8 mouse cellular contexts compared by ENCODE assay signal in the genomic region with DNA sequence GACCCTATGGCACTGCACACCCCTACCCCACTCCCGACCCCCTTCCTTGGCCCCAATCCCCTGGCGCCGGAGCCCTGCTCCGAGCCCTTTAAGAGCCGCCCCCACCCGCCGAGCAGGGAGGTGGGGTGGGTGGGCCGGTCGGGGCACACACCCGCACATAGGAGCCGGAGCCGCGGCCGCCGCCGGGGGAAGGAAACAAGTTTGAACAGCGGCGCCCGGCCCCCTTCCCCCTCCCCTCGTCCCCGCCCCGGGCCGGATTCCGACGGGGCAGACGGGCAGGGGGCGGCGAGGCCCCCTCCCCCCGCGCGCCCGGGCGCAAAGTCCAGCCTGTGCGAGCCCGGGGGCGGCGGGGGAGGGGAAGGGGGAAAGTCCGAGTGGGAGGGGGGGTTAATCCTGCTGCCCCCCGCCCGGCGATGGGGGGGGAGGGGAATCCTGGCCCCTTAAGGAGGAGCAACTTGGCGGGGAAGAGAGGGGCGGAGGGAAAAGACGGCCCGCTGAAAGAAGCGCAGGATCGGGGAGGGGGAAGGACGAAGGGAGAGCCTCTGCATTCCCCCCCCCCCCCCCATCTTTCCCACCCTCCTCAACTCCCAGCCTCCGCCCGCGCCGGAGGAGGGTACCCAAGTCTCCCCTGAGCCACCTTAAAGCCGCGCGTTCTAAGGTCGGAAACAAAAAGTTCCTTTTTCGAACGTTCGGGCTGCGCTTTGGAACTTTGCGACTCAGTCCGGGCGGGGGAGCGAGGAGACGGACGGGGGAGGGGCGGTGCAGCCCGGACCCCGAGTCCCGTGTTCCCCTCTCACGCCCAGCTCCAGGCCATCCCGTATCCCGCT. TPM values are rescaled to one million over a fixed set of nuclear protein-coding genes. Genes with fewer than 3 reads are reported as not detected.
DNase-seq lines count a peak whose midpoint lies in the region; ATAC-seq lines count a peak whose summit lies in the region.

No protein-coding gene starts in this region.

- peak overlapping the region; percentile 98 for H3K27ac ChIP-seq in intestine, embryonic 16.5 days (ENCODE audit: low read length)
- H3K27ac ChIP-seq in limb, embryonic 15.5 days: peak overlapping the region; percentile 99
- peak overlapping the region; percentile 82 for H3K27ac ChIP-seq in midbrain, embryonic 15.5 days
- peak overlapping the region; percentile 99 for H3K27ac ChIP-seq in stomach, embryonic 14.5 days (ENCODE audit: low read length)

- peak; percentile 57 to 71 for DNase-seq in left cerebral cortex, adult 18-20 months (ENCODE audit: low spot score in 2 of 2)
- no peak for DNase-seq in left cerebral cortex, adult 11 months (ENCODE audit: low spot score)
- DNase-seq in embryo, embryonic 10 days (ENCODE audit: low spot score): peak; percentile 84

- no peaks in the 10 kb centered on the region for H3K9me3 ChIP-seq in intestine, embryonic 16.5 days (ENCODE audit: control insufficient read depth, low read length)
- H3K9me3 ChIP-seq in limb, embryonic 15.5 days: no peaks in the 10 kb centered on the region
- no peaks in the 10 kb centered on the region for H3K9me3 ChIP-seq in midbrain, embryonic 15.5 days
- H3K9me3 ChIP-seq in stomach, embryonic 14.5 days (ENCODE audit: control insufficient read depth, low read depth, low read length): no peaks in the 10 kb centered on the region

- H3K4me3 ChIP-seq in intestine, embryonic 16.5 days (ENCODE audit: low read length): peak overlapping the region; percentile 91
- peak overlapping the region; percentile 95 for H3K4me3 ChIP-seq in limb, embryonic 15.5 days
- peak overlapping the region; percentile 71 for H3K4me3 ChIP-seq in midbrain, embryonic 15.5 days
- peak overlapping the region; percentile 98 for H3K4me3 ChIP-seq in stomach, embryonic 14.5 days (ENCODE audit: low read depth, low read length)

- peak; percentile 19 for ATAC-seq in granulocyte monocyte progenitor cell, adult 5-6 weeks (replicated peaks; ENCODE audit: poor library complexity, severe bottlenecking)
- ATAC-seq in intestine, embryonic 16.5 days: peak; percentile 67
- peak; percentile 50 for ATAC-seq in limb, embryonic 15.5 days (ENCODE audit: insufficient number of reproducible peaks, low FRiP score, low TSS enrichment, low read depth)
- peak; percentile 16; the same call in 1 of the 2 replicates for ATAC-seq in midbrain, embryonic 15.5 days (replicated peaks)
- peak; percentile 69 for ATAC-seq in stomach, embryonic 14.5 days (ENCODE audit: insufficient number of reproducible peaks, insufficient read depth, low FRiP score, low read depth)

- H3K36me3 ChIP-seq in intestine, embryonic 16.5 days (ENCODE audit: control insufficient read depth, insufficient read depth, low read length): peaks cover 3% of the 10 kb centered on the region; the same call in 1 of the 2 replicates
- H3K36me3 ChIP-seq in limb, embryonic 15.5 days: peaks cover 16% of the 10 kb centered on the region
- H3K36me3 ChIP-seq in midbrain, embryonic 15.5 days (replicated peaks): no peaks in the 10 kb centered on the region
- peaks cover 16% of the 10 kb centered on the region; the same call in 1 of the 2 replicates for H3K36me3 ChIP-seq in stomach, embryonic 14.5 days (ENCODE audit: control insufficient read depth, insufficient read depth, low read length)

- peak overlapping the region; percentile 90 for H3K4me2 ChIP-seq in intestine, embryonic 16.5 days (ENCODE audit: low read depth, low read length)
- H3K4me2 ChIP-seq in limb, embryonic 15.5 days: peak overlapping the region; percentile 88
- H3K4me2 ChIP-seq in midbrain, embryonic 15.5 days: peak overlapping the region; percentile 100
- peak overlapping the region; percentile 86 for H3K4me2 ChIP-seq in stomach, embryonic 14.5 days (replicated peaks; ENCODE audit: low read depth, low read length)

- H3K9ac ChIP-seq in intestine, embryonic 16.5 days (ENCODE audit: low read depth, low read length): peak overlapping the region; percentile 95
- H3K9ac ChIP-seq in limb, embryonic 15.5 days: peak overlapping the region; percentile 88
- peak overlapping the region; percentile 51 for H3K9ac ChIP-seq in midbrain, embryonic 15.5 days
- peak overlapping the region; percentile 95 for H3K9ac ChIP-seq in stomach, embryonic 14.5 days (replicated peaks; ENCODE audit: low read depth, low read length)

- H3K4me1 ChIP-seq in intestine, embryonic 16.5 days (ENCODE audit: control insufficient read depth, insufficient read depth, low read length): peaks cover 32% of the 10 kb centered on the region
- H3K4me1 ChIP-seq in limb, embryonic 15.5 days: peaks cover 53% of the 10 kb centered on the region
- H3K4me1 ChIP-seq in midbrain, embryonic 15.5 days: peaks cover 59% of the 10 kb centered on the region
- H3K4me1 ChIP-seq in stomach, embryonic 14.5 days (ENCODE audit: control insufficient read depth, insufficient read depth, low read length): peaks cover 26% of the 10 kb centered on the region

- 0% methylated on average over 46 of the region's 73 CpGs for WGBS in intestine, embryonic 16.5 days
- under 1% methylated on average over 41 of the region's 73 CpGs for WGBS in limb, embryonic 15.5 days
- 1% methylated on average over 46 of the region's 73 CpGs for WGBS in midbrain, embryonic 15.5 days
- WGBS in stomach, embryonic 14.5 days: 1% methylated on average over 60 of the region's 73 CpGs

- no peaks in the 10 kb centered on the region for H3K27me3 ChIP-seq in intestine, embryonic 16.5 days (replicated peaks; ENCODE audit: control insufficient read depth, insufficient read depth, low read length)
- H3K27me3 ChIP-seq in limb, embryonic 15.5 days: no peaks in the 10 kb centered on the region
- H3K27me3 ChIP-seq in midbrain, embryonic 15.5 days (replicated peaks): no peaks in the 10 kb centered on the region
- no peaks in the 10 kb centered on the region for H3K27me3 ChIP-seq in stomach, embryonic 14.5 days (ENCODE audit: control insufficient read depth, insufficient read depth, low read length)

RNA-seq across cellular contexts. Expression of gene Erf, which starts 1.0 kb away (rescaled TPM):
- 10 to 100 TPM; 60.8 to 65.2 TPM for total RNA-seq in left cerebral cortex, adult 18-20 months (2021)
- 10.5 and 10.7 TPM in 2 replicates for total RNA-seq in granulocyte monocyte progenitor cell, adult 5-6 weeks (2014; fragmentation: Nextera tagmentation)
- total RNA-seq in granulocyte monocyte progenitor cell, adult 5-6 weeks (2017): 5.3 and 6.0 TPM in 2 replicates
- polyA plus RNA-seq in intestine, embryonic 16.5 days (2015; fragmentation: Nextera tagmentation; extraction: Ambion mirVana): 6.6 and 7.9 TPM in 2 replicates
- 20.8 and 24.4 TPM in 2 replicates for polyA plus RNA-seq in limb, embryonic 15.5 days (2015; fragmentation: Nextera tagmentation; extraction: Ambion mirVana)
- 3.3 and 5.3 TPM in 2 replicates for polyA plus RNA-seq in midbrain, embryonic 15.5 days (2015; fragmentation: Nextera tagmentation; extraction: Ambion mirVana)
- polyA plus RNA-seq in stomach, embryonic 14.5 days (2014; fragmentation: Nextera tagmentation; extraction: Ambion mirVana): 25.8 and 27.7 TPM in 2 replicates

RNA-seq across cellular contexts. Expression of gene Gsk3a, which starts 11.9 kb away (rescaled TPM):
- total RNA-seq in left cerebral cortex, adult 18-20 months (2021): 100 to 1,000 TPM; 215 to 224 TPM
- total RNA-seq in granulocyte monocyte progenitor cell, adult 5-6 weeks (2014; fragmentation: Nextera tagmentation): 76.4 and 110 TPM in 2 replicates
- total RNA-seq in granulocyte monocyte progenitor cell, adult 5-6 weeks (2017): 41.8 and 45.8 TPM in 2 replicates
- polyA plus RNA-seq in intestine, embryonic 16.5 days (2015; fragmentation: Nextera tagmentation; extraction: Ambion mirVana): 4.0 and 5.9 TPM in 2 replicates
- polyA plus RNA-seq in limb, embryonic 15.5 days (2015; fragmentation: Nextera tagmentation; extraction: Ambion mirVana): 8.2 and 10.0 TPM in 2 replicates
- polyA plus RNA-seq in midbrain, embryonic 15.5 days (2015; fragmentation: Nextera tagmentation; extraction: Ambion mirVana): 19.5 TPM in 2 replicates
- 14.7 and 15.9 TPM in 2 replicates for polyA plus RNA-seq in stomach, embryonic 14.5 days (2014; fragmentation: Nextera tagmentation; extraction: Ambion mirVana)

RNA-seq across cellular contexts. Expression of gene Cic, which starts 18.0 kb away (rescaled TPM):
- total RNA-seq in left cerebral cortex, adult 18-20 months (2021): 100 to 1,000 TPM; 212 to 225 TPM
- total RNA-seq in granulocyte monocyte progenitor cell, adult 5-6 weeks (2014; fragmentation: Nextera tagmentation): 130 and 136 TPM in 2 replicates
- 25.1 and 31.3 TPM in 2 replicates for total RNA-seq in granulocyte monocyte progenitor cell, adult 5-6 weeks (2017)
- 17.3 and 19.9 TPM in 2 replicates for polyA plus RNA-seq in intestine, embryonic 16.5 days (2015; fragmentation: Nextera tagmentation; extraction: Ambion mirVana)
- polyA plus RNA-seq in limb, embryonic 15.5 days (2015; fragmentation: Nextera tagmentation; extraction: Ambion mirVana): 40.3 and 42.5 TPM in 2 replicates
- 42.1 and 45.9 TPM in 2 replicates for polyA plus RNA-seq in midbrain, embryonic 15.5 days (2015; fragmentation: Nextera tagmentation; extraction: Ambion mirVana)
- polyA plus RNA-seq in stomach, embryonic 14.5 days (2014; fragmentation: Nextera tagmentation; extraction: Ambion mirVana): 51.4 and 54.1 TPM in 2 replicates

RNA-seq across cellular contexts. Expression of gene Zfp526, which starts 28.3 kb away (rescaled TPM):
- 10 to 100 TPM; 10.6 to 11.4 TPM for total RNA-seq in left cerebral cortex, adult 18-20 months (2021)
- total RNA-seq in granulocyte monocyte progenitor cell, adult 5-6 weeks (2014; fragmentation: Nextera tagmentation): 9.8 and 10.0 TPM in 2 replicates
- 4.9 and 5.2 TPM in 2 replicates for total RNA-seq in granulocyte monocyte progenitor cell, adult 5-6 weeks (2017)
- polyA plus RNA-seq in intestine, embryonic 16.5 days (2015; fragmentation: Nextera tagmentation; extraction: Ambion mirVana): 1.9 and 2.3 TPM in 2 replicates
- 2.7 and 2.8 TPM in 2 replicates for polyA plus RNA-seq in limb, embryonic 15.5 days (2015; fragmentation: Nextera tagmentation; extraction: Ambion mirVana)
- 1.8 and 1.9 TPM in 2 replicates for polyA plus RNA-seq in midbrain, embryonic 15.5 days (2015; fragmentation: Nextera tagmentation; extraction: Ambion mirVana)
- polyA plus RNA-seq in stomach, embryonic 14.5 days (2014; fragmentation: Nextera tagmentation; extraction: Ambion mirVana): 3.7 and 4.2 TPM in 2 replicates

RNA-seq across cellular contexts. Expression of gene Dedd2, which starts 29.1 kb away (rescaled TPM):
- 10 to 100 TPM; 24.2 to 26.7 TPM for total RNA-seq in left cerebral cortex, adult 18-20 months (2021)
- 13.5 and 22.0 TPM in 2 replicates for total RNA-seq in granulocyte monocyte progenitor cell, adult 5-6 weeks (2014; fragmentation: Nextera tagmentation)
- 16.9 and 18.4 TPM in 2 replicates for total RNA-seq in granulocyte monocyte progenitor cell, adult 5-6 weeks (2017)
- polyA plus RNA-seq in intestine, embryonic 16.5 days (2015; fragmentation: Nextera tagmentation; extraction: Ambion mirVana): 11.3 and 11.9 TPM in 2 replicates
- polyA plus RNA-seq in limb, embryonic 15.5 days (2015; fragmentation: Nextera tagmentation; extraction: Ambion mirVana): 12.2 and 13.6 TPM in 2 replicates
- polyA plus RNA-seq in midbrain, embryonic 15.5 days (2015; fragmentation: Nextera tagmentation; extraction: Ambion mirVana): 18.5 and 18.7 TPM in 2 replicates
- polyA plus RNA-seq in stomach, embryonic 14.5 days (2014; fragmentation: Nextera tagmentation; extraction: Ambion mirVana): 7.5 and 8.7 TPM in 2 replicates

Comparison
In these comparisons a context has a peak if more than half of its experiments do, and no peak if none do; other contexts are left out.
1. ATAC-seq: peak in every context shown above with its lines; median percentile 69 in stomach, embryonic 14.5 days; 67 in intestine, embryonic 16.5 days; 50 in limb, embryonic 15.5 days; 19 in granulocyte monocyte progenitor cell, adult 5-6 weeks; 16 in midbrain, embryonic 15.5 days.